Mouse (Mus musculus) brain, embryonic 14.5 days (tissue): ENCODE results near the gene Tmem248. TPM values are rescaled to one million over a fixed set of nuclear protein-coding genes. Genes with fewer than 3 reads are reported as not detected.

ENCODE experiments used
- DNase-seq: peaks from one replicate; pipeline ENCODE4 v3.0.0-alpha.2; 2011; ENCODE audit warnings: low read depth
- CTCF ChIP-seq: fragments of 200-500 bp; IDR thresholded peaks from 2 replicates; pipeline ENCODE4 v1.5.1; 2012; ENCODE audit warnings: inconsistent platforms, mild to moderate bottlenecking, moderate library complexity, borderline replicate concordance; ENCODE audit not compliant: insufficient read depth, insufficient read length; ENCODE audit errors: extremely low read depth
- POLR2A ChIP-seq: fragments of 200-500 bp; IDR thresholded peaks from 2 replicates; pipeline ENCODE4 v1.6.1; 2012; ENCODE audit warnings: mild to moderate bottlenecking, inconsistent platforms, borderline replicate concordance; ENCODE audit not compliant: poor library complexity, insufficient read depth, insufficient read length, severe bottlenecking; ENCODE audit errors: extremely low read depth
- polyA plus RNA-seq: library from polyadenylated mRNA; depleted of rRNA; stranded (reverse); fragments of >200 nt; gene quantifications from 2 replicates; pipeline ENCODE4 v1.2.3, GENCODE M21; 2012

The Tmem248 gene
- polyA plus RNA-seq, 1 experiment = 30.4 TPM

GRCm38 (mm10) chr5:130203948-130204347 lies 12.9 kb upstream of the Tmem248 start:
- DNase-seq = no peak
- TF ChIP-seq POLR2A (no peak), CTCF (no peak)

- TF ChIP-seq POLR2A (no peak), CTCF (no peak)
- DNase-seq = no peak
Measured at GRCm38 (mm10) chr5:130204560-130204959, 12.3 kb upstream of the Tmem248 start.

GRCm38 (mm10) chr5:130205441-130206023 lies 11.3 kb upstream of the Tmem248 start:
- DNase-seq = no peak
- TF ChIP-seq CTCF (no peak), POLR2A (no peak)

GRCm38 (mm10) chr5:130207299-130207698 lies 9.6 kb upstream of the Tmem248 start:
- no peak for DNase-seq
- TF ChIP-seq CTCF (no peak), POLR2A (no peak)

GRCm38 (mm10) chr5:130212956-130213355 lies 3.9 kb upstream of the Tmem248 start:
- TF ChIP-seq POLR2A (no peak), CTCF (no peak)
- no peak for DNase-seq

- no peak for DNase-seq
- no peak for TF ChIP-seq POLR2A
- no peak for TF ChIP-seq CTCF
Measured at GRCm38 (mm10) chr5:130217406-130217805, 525 bp downstream of the Tmem248 start.

- DNase-seq = no peak
- TF ChIP-seq POLR2A (no peak), CTCF (no peak)
Measured at GRCm38 (mm10) chr5:130218336-130218735, 1.5 kb downstream of the Tmem248 start.

- peak; percentile 5 for DNase-seq
- TF ChIP-seq POLR2A (no peak), CTCF (no peak)
Measured at GRCm38 (mm10) chr5:130221316-130221715, 4.4 kb downstream of the Tmem248 start.

GRCm38 (mm10) chr5:130221760-130222145 lies 4.9 kb downstream of the Tmem248 start:
- no peak for DNase-seq
- TF ChIP-seq POLR2A (no peak), CTCF (no peak)

GRCm38 (mm10) chr5:130222146-130223004 lies 5.5 kb downstream of the Tmem248 start:
- DNase-seq = peak; percentile 96
- TF ChIP-seq POLR2A (peak; percentile 65), CTCF (peak; percentile 47; the same call in 1 of the 2 replicates)

- no peak for TF ChIP-seq POLR2A
Measured at GRCm38 (mm10) chr5:130226790-130227189, 9.9 kb downstream of the Tmem248 start.

GRCm38 (mm10) chr5:130228120-130228519 lies 11.2 kb downstream of the Tmem248 start:
- no peak for DNase-seq
- no peak for TF ChIP-seq CTCF
- TF ChIP-seq POLR2A = no peak

More at GRCm38 (mm10) chr5:130226790-130227189, 9.9 kb downstream of the Tmem248 start:
- no peak for DNase-seq

GRCm38 (mm10) chr5:130236302-130236701 lies 19.4 kb downstream of the Tmem248 start:
- DNase-seq = no peak
- TF ChIP-seq POLR2A (no peak), CTCF (no peak)
